ENCODE assay signal across 27 mouse cellular contexts in genomic region chr3:65301531-65301930, GRCm38 (mm10).
DNase-seq lines count a peak whose midpoint lies in the region; ATAC-seq and TF ChIP-seq lines count a peak whose summit lies in the region.
"Had no signal": no experiment of that assay in that cellular context is flagged by ENCODE, and none has a peak within 500 bp of the region (broad histone marks: within the 10 kb centered on the region; RNA-seq: fewer than 3 reads in every experiment).

No protein-coding gene starts in this region.

- H3K9me3 ChIP-seq in forebrain, embryonic 10.5 days: no peaks in the 10 kb centered on the region
- H3K9me3 ChIP-seq: embryonic facial prominence, embryonic 10.5 days; heart, embryonic 13.5 days; kidney, embryonic 15.5 days; midbrain, embryonic 15.5 days; neural tube, embryonic 12.5 days; stomach, embryonic 15.5 days had no signal

- H3K27ac ChIP-seq in layer of hippocampus, adult 2 months: peak overlapping the region; percentile 78
- H3K27ac ChIP-seq in forebrain, embryonic 10.5 days: no peak overlapping the region
- H3K27ac ChIP-seq: embryonic facial prominence, embryonic 10.5 days; heart, embryonic 13.5 days; kidney, embryonic 15.5 days; macrophage; midbrain, embryonic 15.5 days; neural tube, embryonic 12.5 days; stomach, embryonic 15.5 days had no signal

- no peaks in the 10 kb centered on the region for H3K36me3 ChIP-seq in forebrain, embryonic 10.5 days (replicated peaks)
- H3K36me3 ChIP-seq: embryonic facial prominence, embryonic 10.5 days; heart, embryonic 13.5 days; kidney, embryonic 15.5 days; midbrain, embryonic 15.5 days; neural tube, embryonic 12.5 days; stomach, embryonic 15.5 days had no signal

- WGBS in forebrain, embryonic 10.5 days: 67% methylated on average over 3 of the region's 3 CpGs

- peak; percentile 32 for ATAC-seq in cerebellum, adult (ENCODE audit: insufficient number of reproducible peaks, low FRiP score, low TSS enrichment)
- ATAC-seq: forebrain, embryonic 16.5 days; intestine, postnatal 0 days; lung, postnatal 0 days; midbrain, embryonic 15.5 days had no signal

- intact Hi-C loops in left cerebral cortex, postnatal 36 days (cut with DNase I): no loop called here

- H3K4me1 ChIP-seq in forebrain, embryonic 10.5 days: peaks cover 8% of the 10 kb centered on the region
- H3K4me1 ChIP-seq: embryonic facial prominence, embryonic 10.5 days; kidney, embryonic 15.5 days; neural tube, embryonic 12.5 days; stomach, embryonic 15.5 days had no signal

- DNase-seq in cerebellum, postnatal 4 days (ENCODE audit: low spot score in 2 of 2): no peak
- no peak for DNase-seq in layer of hippocampus, adult 2 months (ENCODE audit: low spot score in 2 of 2)
- no peak for DNase-seq in layer of hippocampus, postnatal 36 days
- DNase-seq in cerebellum, postnatal 10 days: peak; percentile 56 to 64
- no peak for DNase-seq in adrenal gland, postnatal 4 days (ENCODE audit: low spot score in 2 of 2)
- DNase-seq in forebrain, embryonic 10.5 days (ENCODE audit: extremely low spot score, low spot score): no peak
- DNase-seq in left cerebral cortex, postnatal 36 days (ENCODE audit: low spot score in 2 of 2): no peak
- DNase-seq: adrenal gland, postnatal 14 days; heart, adult 11 months; heart, postnatal 14 days; kidney, postnatal 36 days; layer of hippocampus, adult 9-11 months; retina, postnatal 1 day; right cerebral cortex, postnatal 25 days; thymus, adult 2 months; thymus, postnatal 4 days had no signal

- H3K4me3 ChIP-seq in layer of hippocampus, adult 2 months: no peak overlapping the region
- no peak overlapping the region for H3K4me3 ChIP-seq in forebrain, embryonic 10.5 days
- H3K4me3 ChIP-seq: embryonic facial prominence, embryonic 10.5 days; heart, embryonic 13.5 days; kidney, embryonic 15.5 days; midbrain, embryonic 15.5 days; neural tube, embryonic 12.5 days; stomach, embryonic 15.5 days had no signal

- no peak for TF ChIP-seq CTCF in layer of hippocampus, adult 2 months (conservative IDR thresholded peaks at IDR 0.05)

- no peaks in the 10 kb centered on the region for H3K27me3 ChIP-seq in forebrain, embryonic 10.5 days (ENCODE audit: poor library complexity, severe bottlenecking)
- H3K27me3 ChIP-seq: heart, embryonic 13.5 days; kidney, embryonic 15.5 days; midbrain, embryonic 15.5 days; neural tube, embryonic 12.5 days; stomach, embryonic 15.5 days had no signal

Comparison
In these comparisons a context has a peak if more than half of its experiments do, and no peak if none do; other contexts are left out.
1. DNase-seq: peak in cerebellum, postnatal 10 days (2 of 2); none in cerebellum, postnatal 4 days (0 of 2), layer of hippocampus, adult 2 months (0 of 2), layer of hippocampus, postnatal 36 days (0 of 2), adrenal gland, postnatal 4 days (0 of 2), forebrain, embryonic 10.5 days (single experiment) and left cerebral cortex, postnatal 36 days (0 of 2).